Mouse (Mus musculus): ENCODE measurements around the gene Prpf40b.
A peak's percentile ranks its signal among the peaks of the same experiment; 100 is the strongest.

The Prpf40b gene

GRCm38 (mm10) chr15:99290586-99290985, 4.3 kb upstream of the Prpf40b start:
- DNase-seq (ENCODE audit: low spot score in 2 of 2) = no peak

DNA sequence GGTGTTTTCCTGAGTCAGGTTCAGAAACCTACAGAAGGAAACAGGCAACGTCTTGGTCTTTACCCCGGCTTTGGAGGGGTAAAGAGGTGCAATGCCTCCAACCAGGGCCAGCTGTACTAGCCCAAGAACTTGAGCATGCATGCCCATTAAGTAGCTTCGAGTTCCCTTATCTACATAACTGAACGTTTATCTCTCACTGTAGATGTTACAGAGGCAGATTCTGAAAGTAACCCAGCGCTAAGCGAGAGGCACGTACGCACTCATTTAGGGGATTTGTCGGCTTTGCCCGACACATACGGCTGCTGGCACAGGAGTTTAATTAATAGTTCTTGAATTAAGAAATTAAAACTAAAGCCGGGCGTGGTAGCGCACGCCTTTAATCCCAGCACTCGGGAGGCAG, 600 bp upstream of the Prpf40b start:
- no peak for DNase-seq (ENCODE audit: low spot score in 2 of 2)

- peak in 1 of 2 experiments; percentile 50 for DNase-seq (ENCODE audit: low spot score in 2 of 2)
These were observed 646 bp downstream of the Prpf40b start, which contains the start of gene Fam186b for GRCm38 (mm10) chr15:99295484-99295981. TSS of gene Fam186b (minus strand) at chr15:99295888.

DNA sequence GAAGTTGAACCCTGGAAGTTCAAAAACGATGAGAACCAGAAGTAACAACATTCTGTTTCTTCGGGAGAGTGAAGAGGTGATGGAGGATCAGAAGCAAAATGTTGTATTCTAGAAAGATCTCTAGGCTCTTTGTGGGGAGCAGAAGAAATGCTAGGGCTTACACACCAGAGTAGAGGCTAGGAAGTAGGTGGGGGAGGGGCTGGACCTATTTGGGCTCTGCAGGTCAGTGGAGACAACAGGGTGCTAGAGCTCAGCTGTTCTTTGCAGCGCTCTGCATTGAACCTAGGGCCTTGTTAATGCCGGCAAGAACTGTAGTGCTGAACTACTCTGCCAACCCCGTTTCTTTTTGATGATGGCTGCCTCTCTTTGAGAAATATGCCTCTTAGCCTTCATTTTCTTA, 1.3 kb downstream of the Prpf40b start:
- no peak for DNase-seq (ENCODE audit: low spot score in 2 of 2)

DNA sequence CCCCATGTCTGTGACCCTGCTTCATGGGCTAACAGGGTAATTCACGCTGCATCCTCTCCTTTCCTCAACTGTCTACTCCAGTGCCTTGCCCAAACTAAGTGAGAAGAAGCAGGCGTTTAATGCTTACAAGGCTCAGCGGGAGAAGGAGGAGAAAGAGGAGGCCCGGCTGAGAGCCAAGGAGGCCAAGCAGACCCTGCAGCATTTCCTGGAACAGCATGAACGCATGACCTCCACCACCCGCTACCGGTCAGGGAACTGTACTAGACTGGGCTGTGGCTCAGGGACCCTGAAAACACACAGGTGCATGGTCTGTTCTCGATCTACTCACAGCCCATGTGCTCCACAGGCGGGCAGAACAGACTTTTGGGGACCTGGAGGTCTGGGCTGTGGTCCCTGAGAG, 12.6 kb downstream of the Prpf40b start:
- no peak for DNase-seq (ENCODE audit: low spot score in 2 of 2)

- no peak for DNase-seq (ENCODE audit: low spot score in 2 of 2)
These were observed 14.7 kb downstream of the Prpf40b start for GRCm38 (mm10) chr15:99309549-99309948.

- no peak for DNase-seq (ENCODE audit: low spot score in 2 of 2)
These were observed 15.7 kb downstream of the Prpf40b start for GRCm38 (mm10) chr15:99310617-99311016.

DNA sequence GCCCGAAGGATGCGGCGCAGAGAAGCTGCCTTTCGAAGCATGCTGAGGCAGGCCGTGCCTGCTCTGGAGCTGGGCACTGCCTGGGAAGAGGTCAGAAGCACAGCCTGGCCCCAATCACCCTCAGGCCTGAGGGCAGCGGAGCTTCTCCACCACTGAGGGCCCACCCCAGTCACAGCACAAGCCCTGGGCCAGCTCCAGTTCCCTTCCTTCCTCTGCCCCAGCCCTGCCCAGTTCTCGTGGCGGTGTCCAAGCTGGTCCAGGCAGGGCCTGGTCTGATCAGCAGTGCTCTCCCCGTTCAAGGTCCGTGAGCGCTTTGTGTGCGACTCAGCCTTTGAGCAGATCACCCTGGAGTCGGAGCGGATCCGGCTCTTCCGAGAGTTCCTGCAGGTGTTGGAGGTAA, 20.0 kb downstream of the Prpf40b start:
- DNase-seq (ENCODE audit: low spot score in 2 of 2) = no peak

DNA sequence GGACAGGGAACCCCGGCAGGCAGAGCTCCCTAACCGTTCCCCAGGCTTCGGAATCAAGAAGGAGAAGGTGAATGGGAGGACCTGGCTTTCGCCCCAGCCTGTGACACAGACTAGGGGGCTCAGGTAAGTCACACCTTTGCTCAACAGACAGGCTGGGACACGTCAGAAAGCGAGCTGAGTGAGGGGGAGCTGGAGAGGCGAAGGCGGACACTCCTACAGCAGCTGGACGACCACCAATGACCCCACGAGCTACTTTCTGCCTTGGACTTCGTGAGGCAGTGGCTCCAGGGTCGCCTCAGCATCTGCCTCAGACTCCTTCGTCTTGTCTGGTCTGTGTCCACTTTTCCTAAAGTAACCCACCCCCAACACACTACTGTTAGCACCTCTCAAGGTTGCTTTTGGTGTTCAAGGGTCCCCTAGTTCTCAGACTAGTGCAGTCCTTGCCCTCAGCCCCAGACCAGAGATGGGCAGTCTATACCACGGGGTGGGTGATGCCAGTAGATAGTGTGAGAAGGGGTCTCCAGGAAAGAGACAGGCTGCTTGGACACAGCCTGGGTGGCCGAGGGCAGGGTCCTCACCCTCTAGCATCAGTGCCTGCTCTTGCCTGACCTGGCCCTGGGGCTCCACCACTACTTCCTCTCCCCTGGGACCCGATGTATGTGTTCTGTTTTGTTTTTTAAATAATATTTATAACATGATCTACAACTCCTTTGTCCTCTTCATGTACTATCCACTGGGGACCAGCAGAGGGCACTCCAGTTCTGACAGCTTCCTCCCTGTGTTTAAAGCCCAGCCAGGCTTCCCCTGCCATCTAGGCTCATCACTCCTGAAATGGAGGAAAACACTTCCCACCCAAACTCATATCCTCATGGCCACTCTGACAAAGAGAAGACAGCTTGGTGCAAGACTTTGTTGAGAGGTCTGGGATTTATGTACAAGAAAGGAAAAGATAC, 21.7 kb downstream of the Prpf40b start:
- DNase-seq (ENCODE audit: low spot score in 2 of 2) = peak; percentile 73 to 80

DNA sequence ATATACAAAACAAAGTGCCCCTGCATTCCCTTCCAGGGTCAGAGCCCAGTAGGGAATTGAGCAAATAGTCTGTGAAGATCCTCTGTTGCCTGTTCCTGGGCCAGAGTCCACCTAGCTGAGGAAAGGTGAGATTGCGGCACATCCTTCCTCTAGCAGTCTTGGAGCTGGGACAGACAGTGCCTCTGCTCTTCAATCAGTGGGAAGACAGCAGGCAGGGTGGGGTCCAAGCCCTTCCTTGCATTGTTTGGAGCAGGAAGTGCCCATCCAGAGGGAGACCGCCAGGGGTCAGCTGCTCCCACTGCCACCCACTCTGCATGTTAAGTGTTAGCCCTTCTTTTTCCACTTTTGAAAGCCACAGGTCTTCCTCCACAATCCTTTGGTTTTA, 22.4 kb downstream of the Prpf40b start:
- no peak for DNase-seq (ENCODE audit: low spot score in 2 of 2)

GRCm38 (mm10) chr15:99318071-99318470, 23.2 kb downstream of the Prpf40b start:
- DNase-seq (ENCODE audit: low spot score in 2 of 2) = no peak

- DNase-seq (ENCODE audit: low spot score in 2 of 2) = no peak
These were observed 24.0 kb downstream of the Prpf40b start for GRCm38 (mm10) chr15:99318861-99319410.

- DNase-seq (ENCODE audit: low spot score in 2 of 2) = no peak
These were observed 24.6 kb downstream of the Prpf40b start for GRCm38 (mm10) chr15:99319411-99319871.

- no peak for DNase-seq (ENCODE audit: low spot score in 2 of 2)
These were observed 25.3 kb downstream of the Prpf40b start for GRCm38 (mm10) chr15:99320168-99320674.

DNA sequence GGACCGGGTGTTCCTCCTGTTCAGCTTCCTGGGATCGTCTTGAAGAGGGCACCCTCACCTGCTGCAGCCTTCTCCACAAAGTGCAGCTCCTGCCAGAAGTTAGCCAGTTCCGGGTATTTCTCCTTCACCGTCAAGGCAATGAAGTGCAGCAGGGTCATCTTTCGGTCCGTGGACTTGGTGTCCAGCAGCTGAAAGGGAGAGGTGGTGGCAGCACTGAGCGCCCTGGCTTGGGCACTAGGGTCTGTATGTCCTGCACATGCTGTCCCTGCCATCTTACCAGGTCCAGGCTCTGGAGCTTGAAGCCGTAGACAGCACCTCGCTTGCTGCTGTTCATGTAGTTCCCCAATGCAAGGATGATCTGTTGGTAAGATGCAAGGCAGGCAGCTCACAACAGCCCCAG, 26.1 kb downstream of the Prpf40b start:
- DNase-seq (ENCODE audit: low spot score in 2 of 2) = no peak

- no peak for DNase-seq (ENCODE audit: low spot score in 2 of 2)
These were observed 29.3 kb downstream of the Prpf40b start for GRCm38 (mm10) chr15:99324151-99324550.

GRCm38 (mm10) chr15:99325598-99325997, 30.7 kb downstream of the Prpf40b start:
- DNase-seq (ENCODE audit: low spot score in 2 of 2) = no peak

GRCm38 (mm10) chr15:99326407-99326806, 31.5 kb downstream of the Prpf40b start:
- no peak for DNase-seq (ENCODE audit: low spot score in 2 of 2)

GRCm38 (mm10) chr15:99326959-99327358, 32.1 kb downstream of the Prpf40b start:
- no peak for DNase-seq (ENCODE audit: low spot score in 2 of 2)

- no peak for DNase-seq (ENCODE audit: low spot score in 2 of 2)
These were observed 33.1 kb downstream of the Prpf40b start for GRCm38 (mm10) chr15:99328011-99328410.

DNA sequence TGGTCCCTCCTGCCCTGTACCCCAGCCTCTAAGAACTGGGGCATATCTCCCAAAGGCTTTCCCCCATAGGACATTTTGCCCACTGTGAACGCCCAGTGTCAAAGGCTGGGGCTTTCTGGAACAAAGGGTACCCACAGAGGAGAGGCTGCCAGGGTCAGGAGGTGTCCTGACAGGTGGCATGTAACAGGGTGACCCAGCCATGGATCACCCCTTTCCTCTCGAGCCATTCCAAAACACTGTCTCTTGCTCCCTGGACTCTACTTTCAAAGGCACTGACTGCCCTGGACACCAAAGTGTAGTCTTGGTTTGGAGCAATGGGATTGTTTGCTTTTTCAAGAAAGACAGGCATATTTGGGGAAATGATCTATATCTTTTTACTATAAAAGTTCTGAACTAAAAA, 35.4 kb downstream of the Prpf40b start:
- no peak for DNase-seq (ENCODE audit: low spot score in 2 of 2)

DNA sequence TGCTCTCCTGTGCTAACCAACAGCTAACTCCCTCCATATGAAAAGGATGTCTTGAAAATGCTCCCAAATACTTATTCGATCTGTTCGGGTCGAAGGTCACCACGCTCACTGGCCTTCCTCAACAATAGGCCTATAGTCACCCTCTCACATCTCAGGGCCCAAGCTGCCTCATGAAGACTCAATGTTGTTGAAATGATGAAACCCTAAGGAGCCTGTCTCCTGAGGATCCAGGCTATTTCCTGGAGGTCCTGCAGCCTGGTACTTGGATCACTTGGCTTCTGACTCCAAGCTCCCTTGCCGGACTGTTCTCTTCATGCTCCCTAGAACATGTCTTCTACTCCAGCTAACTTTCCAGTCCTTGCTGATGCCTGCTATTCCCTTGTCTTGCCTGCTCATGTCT, 36.5 kb downstream of the Prpf40b start:
- no peak for DNase-seq (ENCODE audit: low spot score in 2 of 2)

DNA sequence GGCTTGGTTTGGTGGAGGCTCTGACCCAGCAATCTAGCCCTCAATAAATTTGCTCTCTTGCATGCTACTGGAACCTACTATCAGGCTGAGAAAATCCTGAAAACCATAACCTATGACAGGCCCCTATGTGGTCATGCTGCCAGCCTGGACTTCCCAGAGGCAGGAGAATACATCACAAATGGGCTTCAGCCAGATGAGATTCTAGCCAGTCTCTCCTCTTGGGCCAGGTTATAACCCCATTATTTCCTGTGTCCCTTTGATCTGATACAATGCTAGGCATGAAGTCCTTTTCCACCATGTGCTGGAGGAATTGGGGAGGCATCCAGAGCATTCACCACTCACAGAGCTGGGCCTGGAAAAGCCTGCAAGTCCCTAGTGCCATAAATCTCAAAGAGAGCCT, 37.2 kb downstream of the Prpf40b start:
- DNase-seq (ENCODE audit: low spot score in 2 of 2) = no peak

Data from cerebellum, postnatal 4 days (tissue).